Mouse (Mus musculus) cerebellum, adult 18-20 months (tissue): ENCODE results near the gene Tgfb1i1.

Experiments used
- DNase-seq, 2 experiments: peaks; one replicate each; pipeline ENCODE4 v3.0.0; 2021

Gene Tgfb1i1

DNA sequence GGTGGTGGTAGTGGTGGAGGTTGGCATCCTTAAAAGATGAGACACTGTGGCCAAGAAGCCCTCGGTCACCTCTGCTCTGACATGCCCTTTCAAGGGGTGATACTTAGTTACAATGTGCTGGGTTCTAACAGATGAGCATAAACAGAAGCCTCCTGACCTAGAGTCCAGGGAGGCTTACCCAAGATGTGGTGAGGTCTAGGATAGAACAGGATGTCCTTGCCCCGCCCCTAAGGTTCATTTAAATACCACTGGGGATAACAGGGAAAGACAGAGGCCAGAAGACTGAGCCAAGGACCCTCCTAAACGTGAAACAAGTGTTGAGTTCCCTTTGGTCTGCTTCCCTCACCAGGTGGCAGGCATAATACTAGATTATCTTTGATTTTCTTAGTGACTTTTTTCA, 49.9 kb downstream of the Tgfb1i1 start:
- no peak for DNase-seq

GRCm38 (mm10) chr7:128297291-128297616, 50.6 kb downstream of the Tgfb1i1 start:
- no peak for DNase-seq

DNA sequence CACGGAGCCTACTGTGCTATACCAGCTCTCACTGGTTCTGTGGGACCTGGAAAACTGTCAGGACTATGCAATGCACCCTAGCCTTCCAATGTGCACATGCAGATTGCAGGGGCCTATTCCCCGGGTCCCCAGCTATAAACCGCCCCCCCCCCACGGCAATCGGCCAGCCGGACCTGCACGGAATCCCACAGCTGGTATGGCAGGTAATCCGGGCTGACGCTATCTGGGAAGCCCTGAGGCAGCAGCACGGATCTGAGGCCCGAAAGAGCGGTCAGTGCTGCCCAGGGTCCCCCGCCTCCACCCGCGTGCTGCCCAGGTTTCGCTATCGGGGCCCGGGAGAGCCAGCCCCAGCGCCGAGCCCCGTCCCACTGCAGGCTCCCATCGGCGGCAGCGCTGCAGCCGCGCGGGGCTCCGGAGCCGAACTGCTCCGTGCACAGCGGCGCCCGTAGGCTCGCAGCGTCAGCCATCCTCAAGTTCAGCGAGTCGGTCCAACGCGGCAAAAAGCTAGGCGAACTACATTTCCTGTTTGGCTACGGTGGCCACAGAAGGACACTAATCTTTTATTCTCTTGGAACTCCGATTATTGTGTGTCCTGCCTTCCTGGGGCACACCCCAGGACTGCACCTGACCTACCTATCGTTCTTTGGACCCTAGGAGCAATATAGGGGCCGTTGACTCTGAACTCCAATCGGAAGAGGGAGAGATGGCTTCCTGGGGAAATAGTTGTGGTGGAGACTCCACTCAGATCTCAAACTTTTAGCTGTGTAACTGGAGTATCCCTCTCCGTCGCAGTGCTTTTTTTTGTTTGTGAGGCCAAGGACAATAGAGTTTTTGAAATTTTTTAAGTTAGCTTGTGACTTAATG, 51.2 kb downstream of the Tgfb1i1 start, which contains the start of gene BC017158:
BC017158 (minus strand) TSS at position 554 of the 864 bp plus-strand sequence.
- peak; percentile 83 to 88 for DNase-seq

DNA sequence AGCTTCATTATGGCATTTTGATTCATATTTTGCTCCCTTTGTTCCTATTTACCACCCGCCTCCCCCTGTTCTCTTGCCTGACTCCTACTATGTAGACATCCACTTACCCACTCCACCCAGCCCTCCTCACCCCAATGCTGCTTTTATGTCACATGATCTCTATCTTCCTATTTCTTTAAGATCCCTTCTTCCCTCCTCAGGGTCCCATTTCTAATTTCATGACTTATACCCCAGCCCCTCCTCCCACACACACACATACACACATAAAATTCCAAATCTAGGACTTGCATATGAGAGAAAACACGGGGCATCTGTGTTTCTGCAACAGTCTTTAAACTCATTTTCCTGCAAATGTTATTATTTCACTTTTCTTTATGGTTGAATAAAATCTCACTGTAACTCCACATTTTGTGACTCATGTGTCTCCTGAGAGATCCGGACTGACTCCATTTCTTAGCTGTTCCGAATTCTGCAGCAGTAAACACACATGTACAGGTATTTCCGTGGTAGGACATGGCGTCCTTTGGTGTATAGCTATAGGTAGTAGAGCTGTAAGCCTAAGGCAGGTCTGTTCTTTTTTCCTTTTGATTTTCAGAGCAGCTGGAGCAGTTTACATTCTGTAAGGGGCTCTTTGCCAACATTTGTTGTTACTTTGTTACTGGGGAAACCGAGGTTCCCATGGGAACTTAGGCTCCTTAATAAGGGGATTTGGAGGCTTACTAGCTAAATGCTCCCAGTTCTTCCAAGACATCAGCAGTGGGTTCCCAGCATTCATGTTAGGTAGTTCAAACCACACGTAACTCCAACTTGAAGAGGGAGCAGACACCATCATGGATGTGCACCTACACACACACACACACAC, 52.1 kb downstream of the Tgfb1i1 start:
- DNase-seq = no peak

GRCm38 (mm10) chr7:128300952-128301351, 54.3 kb downstream of the Tgfb1i1 start:
- no peak for DNase-seq

DNA sequence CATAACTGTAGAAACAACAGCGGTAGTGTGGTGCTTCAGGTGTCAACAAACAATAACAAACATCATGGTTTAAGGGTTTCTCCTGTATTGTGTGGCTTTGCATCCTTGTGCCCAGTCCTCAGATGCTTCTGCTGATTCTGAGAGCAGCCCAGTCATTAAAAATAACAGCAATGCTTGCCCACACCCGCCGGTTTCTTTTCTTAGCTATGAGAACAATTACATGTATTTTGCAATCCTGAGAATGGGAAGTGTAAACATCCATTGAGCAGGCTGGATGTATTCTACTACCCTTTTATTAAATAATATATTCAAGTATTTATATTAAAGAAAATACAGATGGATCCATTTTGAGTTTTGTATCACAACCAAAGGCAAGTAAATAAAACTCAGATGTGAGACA, 55.5 kb downstream of the Tgfb1i1 start:
- no peak for DNase-seq

DNA sequence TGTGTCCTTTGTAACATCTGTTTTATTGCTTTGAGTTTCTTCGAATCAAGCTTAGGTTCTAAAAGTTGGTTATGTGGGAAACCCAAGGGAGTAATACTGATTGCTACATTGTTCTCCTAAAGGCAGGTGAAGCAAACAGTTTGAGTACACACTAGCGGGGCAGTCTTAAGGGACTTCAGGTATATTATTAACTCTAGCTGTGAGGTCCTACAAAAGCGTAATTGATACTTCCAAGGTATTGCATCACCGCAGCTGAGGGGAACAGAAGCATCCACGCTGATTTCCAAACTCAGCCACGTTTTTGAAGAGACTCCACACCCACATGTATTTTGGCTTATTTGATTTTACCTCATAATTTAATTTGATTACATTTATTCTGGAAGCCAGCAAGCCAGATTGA, 57.6 kb downstream of the Tgfb1i1 start:
- no peak for DNase-seq

- DNase-seq = peak; percentile 31 to 34
Observed at GRCm38 (mm10) chr7:128304907-128305306, 58.3 kb downstream of the Tgfb1i1 start.
